Mouse (Mus musculus) lung, postnatal 0 days (tissue): ENCODE measurements around the gene Fbxo8.

Source experiments
- CTCF ChIP-seq: IDR thresholded peaks from 2 replicates; pipeline ENCODE4 v1.5.1; 2016; ENCODE audit warnings: antibody characterized with exemption, mild to moderate bottlenecking
- EP300 ChIP-seq: IDR thresholded peaks from 2 replicates; pipeline ENCODE4 v1.6.1; 2016; ENCODE audit warnings: antibody characterized with exemption, mild to moderate bottlenecking, control low read depth

DNA sequence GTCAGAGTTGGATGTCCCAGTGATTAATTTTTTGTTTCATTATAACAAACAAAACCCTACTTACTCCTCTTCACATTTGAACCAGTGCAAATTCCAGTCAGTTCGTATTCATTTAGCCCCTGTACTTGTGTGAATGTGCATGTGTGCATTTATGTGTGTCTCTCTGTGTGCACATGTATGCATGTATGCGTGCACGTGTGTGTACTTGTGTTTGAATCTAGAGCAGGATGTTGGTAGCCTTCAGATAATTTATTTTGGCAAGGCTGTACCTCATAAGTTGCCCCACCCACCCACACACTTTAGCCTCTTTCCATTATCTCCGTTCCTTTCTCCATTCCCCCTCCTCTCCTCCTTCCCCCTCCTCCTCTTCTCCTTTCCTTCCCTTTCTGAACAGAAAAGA lies 70.2 kb downstream of the Fbxo8 start:
- TF ChIP-seq CTCF (no peak), EP300 (no peak)
